Mouse (Mus musculus) WW6 (cell line): Measurements from ENCODE around the gene Alpk3.

Source experiments
- DNase-seq: peaks from one replicate; pipeline ENCODE4 v3.0.0-alpha.2; 2013; ENCODE audit warnings: low read depth, low spot score

Gene Alpk3

DNA sequence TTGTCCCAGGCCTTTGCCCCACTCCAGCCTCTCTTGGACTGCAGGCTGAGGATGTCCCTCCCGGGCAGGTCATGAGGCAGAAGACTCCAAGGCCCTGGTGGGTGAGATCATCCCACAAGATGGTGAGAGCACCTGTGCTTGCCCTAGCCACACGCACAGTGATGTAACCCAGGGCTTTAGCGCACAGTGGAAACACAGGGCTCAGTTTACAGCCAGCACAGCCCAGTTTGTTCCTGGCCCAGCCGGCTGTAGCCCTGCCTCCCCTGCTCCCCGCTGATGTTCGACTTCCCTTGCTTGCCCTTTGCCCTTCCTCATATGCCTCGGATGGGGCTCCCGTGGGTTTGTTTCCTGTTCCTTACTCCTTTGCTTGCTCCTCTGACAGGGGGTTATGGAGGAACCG lies 17.1 kb downstream of the Alpk3 start:
- DNase-seq: no peak

DNA sequence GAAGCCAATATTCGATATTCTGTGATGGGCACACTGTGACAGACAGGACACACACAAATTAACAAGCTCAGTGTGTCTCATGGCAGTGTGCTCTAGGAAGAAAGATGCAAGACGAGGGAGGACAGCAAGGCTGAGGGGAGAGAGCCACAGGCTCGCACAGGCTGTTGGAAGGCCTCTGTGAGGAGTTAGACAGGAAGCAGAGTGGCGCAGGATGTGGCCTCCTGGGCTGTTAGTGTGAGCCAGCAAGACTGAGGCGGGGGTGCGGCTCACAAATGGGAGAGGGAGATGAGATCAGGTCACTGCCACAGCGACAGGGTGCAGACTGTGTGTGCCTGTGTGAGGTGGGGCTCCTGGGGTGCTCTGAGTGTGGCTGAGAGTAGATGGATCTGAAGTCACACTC lies 17.9 kb downstream of the Alpk3 start:
- no peak for DNase-seq

DNA sequence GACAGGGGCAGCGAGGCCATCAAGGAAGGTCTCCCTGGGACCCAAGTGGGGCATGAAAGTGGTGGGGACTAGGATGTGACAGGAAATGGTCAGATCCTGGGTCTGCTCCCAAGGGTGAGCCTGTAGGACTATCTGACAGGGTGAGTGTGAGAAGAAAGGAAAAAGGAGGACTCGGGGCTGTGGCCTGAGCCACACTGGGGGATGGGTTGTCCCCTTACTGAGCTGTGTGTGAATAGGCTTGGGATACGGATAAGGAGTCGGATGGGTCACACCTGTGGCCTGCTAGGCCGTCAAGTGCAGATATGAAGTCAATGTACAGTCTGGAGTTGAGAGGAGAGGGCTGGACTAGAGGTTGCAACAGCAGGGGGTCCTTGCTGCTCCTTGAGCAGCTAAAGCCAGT lies 18.3 kb downstream of the Alpk3 start:
- no peak for DNase-seq

DNA sequence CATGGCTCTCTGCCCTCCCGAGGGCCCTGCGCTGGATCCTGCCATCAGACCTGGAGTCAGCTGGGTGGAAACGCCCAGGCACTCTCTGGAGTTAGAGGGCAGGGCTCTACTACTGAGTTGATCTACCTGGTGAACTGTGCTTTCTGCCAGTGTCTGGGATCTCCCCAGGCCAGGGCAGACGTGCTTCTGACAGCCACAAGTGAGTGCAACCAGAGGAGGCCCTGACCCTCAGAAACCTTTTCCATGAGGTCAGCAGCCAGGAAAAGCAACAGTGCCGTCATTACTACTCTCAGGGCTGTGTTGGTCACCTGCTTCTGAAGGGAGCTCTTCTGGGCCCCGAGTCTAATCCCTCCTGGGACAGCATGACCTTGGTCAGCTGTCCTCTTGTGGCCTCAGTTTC lies 19.6 kb downstream of the Alpk3 start:
- DNase-seq: no peak

DNA sequence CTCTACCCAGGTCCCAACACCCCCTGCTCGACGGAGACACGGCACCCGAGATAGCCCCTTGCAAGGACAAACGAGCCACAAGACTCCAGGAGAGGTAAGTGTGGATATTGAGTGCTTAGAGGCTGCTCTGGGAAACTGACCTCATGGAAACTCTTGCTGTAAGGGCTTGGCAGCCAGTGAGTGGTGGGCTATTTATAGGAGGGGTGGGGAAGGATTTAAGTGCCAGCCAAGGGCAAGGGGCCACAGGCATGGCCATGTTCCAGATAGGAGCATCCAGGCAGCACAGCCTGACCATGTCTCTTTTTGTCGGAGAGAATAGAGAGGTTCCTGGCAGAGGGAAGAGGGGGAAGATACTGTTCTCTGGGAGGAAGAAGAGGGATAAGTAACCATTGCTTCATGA lies 21.3 kb downstream of the Alpk3 start:
- no peak for DNase-seq

DNA sequence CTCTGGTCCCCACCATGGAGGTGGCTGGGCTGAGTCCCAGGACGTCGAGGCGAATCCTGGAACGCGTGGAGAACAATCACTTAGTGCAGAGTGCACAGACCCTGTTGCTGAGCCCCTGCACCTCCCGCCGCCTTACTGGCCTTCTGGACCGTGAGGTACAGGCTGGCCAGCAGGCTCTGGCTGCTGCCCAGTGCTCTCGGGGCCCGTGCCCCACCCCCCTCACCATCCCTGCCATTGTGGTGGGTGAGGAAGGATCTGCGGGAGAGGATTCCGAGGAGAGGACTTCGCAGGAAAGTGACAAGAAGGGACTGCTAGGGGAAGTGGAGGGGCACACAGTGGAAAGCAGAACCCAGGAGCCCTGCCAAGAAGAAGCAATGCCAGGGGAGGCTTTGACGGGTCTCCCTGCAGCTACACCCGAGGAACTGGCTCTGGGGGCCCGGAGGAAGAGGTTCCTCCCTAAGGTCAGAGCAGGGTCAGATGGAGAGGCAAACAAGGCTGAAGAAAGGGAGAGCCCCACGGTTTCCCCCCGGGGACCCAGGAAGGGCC lies 36.1 kb downstream of the Alpk3 start:
- no peak for DNase-seq

DNA sequence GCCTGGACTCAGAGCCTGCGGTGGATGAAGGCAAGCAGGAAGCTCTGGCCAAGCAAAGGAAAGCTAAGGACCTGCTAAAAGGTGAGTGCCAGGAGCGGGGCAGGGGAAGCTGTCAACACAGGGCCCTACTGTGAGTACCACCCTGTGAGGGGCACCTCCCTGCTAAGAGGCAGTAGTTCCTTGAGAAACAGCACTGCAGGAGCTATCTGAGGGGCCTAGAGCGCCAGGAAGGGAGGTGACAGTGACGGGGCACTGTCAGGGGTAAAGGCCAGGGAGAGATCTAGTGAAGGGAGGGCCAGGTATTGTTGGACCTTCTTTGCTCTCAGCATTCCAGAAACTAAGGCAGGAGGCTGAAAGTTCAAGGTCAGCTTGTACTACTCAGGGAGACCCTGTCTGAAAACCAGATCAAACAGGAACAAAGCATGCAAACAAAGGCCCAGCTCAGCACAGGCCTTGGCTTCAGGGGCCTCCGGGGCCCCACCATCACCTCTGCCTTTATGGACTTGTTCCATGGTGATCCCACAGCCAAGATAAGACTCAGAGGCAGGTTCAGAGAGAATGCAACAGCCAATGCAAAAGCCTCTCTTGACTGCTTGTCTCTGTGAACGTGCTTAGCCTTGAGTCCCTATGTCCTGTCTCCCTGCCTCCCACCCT lies 36.8 kb downstream of the Alpk3 start:
- no peak for DNase-seq

DNA sequence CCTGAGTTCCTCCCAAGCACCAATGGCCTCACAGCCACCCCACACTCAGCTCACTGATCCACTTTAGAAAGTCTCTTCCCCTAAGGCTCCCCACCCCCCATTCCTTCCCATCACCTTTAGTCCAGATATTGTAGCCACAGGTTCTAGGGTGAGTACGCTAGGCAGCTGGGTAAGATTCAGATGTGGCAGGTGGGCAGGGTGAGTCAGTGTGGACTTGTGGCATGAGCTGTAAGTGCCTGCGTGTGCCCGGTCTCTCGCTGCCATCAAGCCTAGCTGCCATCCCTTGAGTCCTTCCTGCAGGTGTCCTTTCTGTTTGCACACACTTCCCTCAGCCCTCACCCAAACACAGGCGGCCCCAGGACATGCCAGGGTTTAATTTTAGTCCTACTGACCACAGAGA lies 42.9 kb downstream of the Alpk3 start:
- DNase-seq: no peak

DNA sequence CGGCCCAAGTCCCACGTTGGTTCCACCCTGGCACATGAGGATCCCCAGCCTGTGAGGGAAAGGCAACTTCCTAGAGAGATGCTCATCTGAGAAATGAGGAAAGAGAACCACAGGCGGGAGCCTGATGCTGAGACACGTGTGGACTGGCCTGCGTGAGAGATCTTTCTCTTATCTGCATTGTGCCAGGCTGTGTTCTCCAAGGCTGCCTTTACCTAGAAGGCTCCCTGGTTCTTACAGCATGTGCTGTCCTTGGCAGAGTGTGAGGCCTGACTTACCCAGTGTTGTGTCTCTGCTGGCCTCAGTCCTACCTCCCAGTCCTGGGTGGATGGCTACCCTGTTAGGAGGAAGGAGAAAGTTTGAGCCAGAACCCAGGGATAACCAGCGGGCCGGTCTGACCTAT lies 45.5 kb downstream of the Alpk3 start:
- no peak for DNase-seq

DNA sequence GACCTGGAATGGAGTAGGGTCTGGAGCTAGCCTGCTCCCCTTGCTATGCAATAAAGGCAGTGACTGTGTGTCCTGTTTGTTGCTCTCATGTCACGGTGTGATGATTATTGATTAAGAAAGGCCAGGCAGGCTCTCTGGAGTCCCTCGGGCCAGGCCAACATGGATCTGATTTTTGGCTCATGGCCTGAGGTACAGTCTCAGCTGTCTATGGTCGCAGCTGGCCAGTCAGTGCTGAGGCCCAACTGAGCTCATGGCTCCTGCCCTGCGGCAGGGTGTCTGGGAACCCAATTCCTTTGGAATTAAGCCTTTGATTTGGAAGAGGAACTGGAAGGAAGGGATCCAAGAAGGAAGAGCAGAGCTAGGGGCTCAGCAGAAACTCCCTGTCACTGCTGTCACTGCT lies 48.1 kb downstream of the Alpk3 start:
- DNase-seq: no peak

DNA sequence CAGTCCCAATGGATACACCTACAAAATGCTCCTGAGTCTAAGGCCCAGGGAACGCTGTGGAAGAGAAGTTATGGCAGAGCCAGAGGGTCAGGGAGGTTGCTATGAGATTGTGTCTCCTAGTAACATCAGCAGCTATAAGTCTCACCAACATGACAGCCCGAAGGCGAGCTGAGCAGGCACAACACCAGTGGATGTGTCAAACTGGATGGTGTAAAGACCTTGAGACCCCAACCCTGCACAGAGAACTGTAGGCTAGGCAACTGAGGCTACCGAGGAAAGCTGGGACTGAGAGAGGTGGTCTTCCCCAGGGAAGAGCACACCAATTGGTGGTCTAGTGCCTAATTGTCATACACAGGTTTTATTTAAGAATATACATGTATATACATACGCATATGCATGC lies 50.8 kb downstream of the Alpk3 start:
- no peak for DNase-seq

DNA sequence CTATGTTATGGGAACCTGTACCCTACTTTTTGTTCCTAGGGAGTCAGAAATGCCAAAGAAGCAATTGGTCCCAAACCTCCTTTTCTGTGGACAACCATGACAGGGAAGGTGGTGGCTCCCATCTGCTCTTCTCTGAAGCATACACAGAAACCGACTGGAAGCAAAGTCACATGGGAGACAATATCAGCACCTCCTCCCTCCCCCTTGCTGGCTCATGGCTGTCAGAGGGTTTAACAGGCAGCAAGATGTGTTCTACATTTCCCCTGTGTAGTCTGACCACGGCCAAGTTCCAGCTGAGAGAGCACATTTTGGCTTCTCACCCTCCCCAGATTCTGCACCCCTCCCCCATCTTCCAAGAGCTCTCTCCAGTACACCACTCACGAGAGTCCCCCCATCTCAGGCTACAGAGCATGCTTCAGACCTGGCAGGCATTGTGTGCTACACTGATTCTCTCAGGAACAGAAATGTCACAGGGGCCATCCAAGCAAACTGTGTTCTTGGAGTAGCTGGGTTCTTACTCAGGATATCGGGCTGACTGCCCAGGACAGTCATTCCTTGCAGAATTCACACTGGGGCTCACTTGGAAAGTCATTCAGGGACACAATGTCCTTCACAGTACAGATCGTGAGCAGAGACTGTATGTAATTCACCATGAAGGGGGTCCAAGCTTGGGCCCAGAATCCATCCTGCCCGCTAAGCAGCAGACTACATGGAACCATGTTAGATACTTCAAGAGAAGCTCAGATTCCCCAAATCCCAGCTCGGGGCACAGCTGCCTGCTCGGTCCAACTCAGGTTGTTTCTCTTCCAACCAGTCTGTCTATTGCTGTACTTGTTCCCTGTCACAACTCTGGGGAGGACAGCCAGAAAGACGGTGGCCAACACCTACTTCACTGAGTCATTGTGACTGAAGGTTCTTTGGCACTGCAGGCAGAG lies 52.6 kb downstream of the Alpk3 start:
- DNase-seq: no peak

DNA sequence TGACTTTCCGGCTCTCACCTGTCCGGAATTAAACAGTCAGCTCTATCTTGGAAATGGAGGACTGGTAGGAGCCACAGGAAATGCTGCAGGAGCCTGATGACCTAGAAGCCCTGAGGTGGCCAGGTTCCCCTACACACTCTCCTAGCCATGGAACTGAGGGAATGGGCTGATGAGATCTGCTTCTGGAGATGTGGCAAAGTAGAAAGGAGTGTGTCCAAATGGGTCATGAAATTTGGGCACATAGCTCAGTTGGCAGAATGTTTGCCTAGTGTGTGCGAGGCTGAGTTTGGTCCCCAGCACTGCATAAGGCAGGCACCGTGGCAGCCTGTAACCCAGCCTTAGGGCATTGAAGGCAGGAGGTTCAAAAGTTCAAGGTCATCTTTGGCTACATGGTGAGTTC lies 53.4 kb downstream of the Alpk3 start:
- DNase-seq: no peak

DNA sequence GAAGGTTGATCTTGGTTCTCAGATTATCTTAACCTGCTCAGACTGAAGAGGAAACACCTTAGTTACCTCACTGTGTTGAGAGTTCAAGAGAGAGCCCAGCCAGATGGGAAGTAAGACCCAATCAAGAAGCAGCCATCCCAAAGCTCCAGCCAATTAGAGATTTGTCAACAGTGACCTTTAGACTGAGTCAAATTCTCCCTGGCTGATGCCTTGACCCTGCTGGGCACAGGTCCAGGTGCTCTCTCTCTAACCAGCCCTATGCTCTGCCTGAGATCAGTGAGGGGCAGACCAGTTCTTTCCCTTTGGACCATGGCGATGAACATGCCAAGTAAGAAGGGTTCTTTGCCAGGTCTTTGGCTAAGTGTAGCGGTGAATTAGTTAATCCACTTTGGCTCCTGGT lies 54.3 kb downstream of the Alpk3 start:
- DNase-seq: no peak

DNA sequence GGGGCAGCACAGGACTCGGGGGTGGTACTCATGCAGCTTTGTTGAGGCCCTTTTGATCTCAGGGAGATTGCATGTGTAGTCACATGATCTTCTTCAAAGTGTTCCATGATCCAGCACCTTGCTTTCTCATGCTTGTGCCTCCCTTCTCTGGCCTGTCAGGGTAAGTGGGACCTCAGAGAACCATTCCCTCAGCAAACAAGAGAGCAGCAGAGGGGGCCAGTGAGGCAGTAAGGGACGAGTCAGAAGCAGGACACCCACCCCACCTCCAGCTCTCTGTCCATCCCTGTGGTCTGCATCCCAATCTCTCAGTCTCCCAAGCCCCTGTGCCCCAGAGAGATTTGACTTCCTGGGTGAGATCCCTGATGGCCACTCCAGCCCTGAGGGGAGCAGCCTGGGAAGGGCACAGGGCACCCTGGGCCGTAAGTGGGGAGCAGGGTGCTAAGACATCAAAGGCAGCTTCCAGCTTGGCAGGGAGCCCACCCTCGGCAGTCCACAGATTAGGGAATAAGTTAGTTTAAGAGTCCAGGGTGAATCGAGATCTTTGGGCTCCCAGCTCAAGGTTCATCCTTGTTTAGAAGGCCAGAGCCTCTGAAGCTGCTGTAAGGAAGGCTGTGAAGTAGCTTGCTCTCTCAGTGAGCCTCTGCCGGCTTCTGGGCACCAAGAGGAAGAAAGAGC lies 55.4 kb downstream of the Alpk3 start:
- no peak for DNase-seq

DNA sequence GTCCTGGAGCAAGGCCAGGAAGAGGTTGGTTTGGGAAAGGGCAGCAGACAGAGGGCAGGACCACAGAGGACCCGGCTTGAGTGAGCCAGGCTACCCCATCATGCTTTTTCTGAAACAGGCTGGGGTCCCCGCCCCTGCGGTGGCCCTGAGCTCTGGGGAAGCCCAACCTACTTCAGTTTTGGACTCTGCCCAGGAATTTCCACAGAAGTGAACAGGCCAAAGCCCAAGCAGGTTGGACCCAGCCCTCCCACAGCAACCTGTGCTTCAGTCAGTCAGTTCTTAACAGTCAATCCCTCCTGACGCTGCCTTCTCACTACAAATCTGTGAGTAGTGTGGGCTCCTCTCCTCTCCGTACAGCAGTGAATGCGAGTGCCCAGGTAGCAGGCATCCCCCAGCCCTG lies 57.2 kb downstream of the Alpk3 start, which contains the start of gene Slc28a1:
TSS of gene Slc28a1 (plus strand) at position 245 of the 400 bp plus-strand sequence.
- DNase-seq: no peak

DNA sequence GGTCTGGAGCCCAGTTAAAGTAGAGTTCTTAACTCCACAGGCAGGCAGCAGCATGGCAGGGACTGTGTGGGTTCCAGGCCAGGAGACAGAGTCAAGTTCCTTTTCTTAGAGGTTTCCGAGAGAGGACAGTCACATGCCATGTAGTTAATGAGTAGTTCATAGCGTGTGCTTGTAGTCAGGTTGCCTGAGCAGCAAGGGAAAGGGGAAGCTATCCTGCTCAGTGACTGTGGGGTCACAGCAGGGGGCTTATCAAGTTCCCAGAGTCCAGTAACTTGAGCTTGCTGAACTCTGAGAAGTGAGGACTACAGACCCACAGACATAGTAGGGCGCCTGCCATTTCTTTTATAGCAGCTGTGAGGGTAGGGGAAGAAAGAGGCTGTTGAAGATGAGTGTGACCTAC lies 63.7 kb downstream of the Alpk3 start:
- no peak for DNase-seq

DNA sequence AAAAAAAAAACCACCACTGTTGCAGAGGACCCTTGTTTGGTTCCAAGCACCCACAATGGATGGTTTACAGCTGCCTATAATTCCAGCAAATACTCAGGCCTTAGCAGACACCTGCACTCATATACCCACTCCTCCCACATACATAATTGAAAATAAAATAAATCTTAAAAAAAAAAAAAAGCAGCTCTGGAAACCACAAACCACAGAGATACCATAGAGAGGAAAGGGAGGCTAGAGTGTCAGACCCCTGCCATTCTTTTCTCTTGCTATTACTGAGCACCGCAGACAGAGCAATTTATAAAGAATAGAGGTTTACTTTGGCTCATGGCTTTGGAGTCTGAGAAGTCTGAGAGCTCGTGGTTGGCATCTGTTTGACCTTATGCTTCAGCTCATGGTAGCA lies 65.4 kb downstream of the Alpk3 start:
- DNase-seq: no peak

DNA sequence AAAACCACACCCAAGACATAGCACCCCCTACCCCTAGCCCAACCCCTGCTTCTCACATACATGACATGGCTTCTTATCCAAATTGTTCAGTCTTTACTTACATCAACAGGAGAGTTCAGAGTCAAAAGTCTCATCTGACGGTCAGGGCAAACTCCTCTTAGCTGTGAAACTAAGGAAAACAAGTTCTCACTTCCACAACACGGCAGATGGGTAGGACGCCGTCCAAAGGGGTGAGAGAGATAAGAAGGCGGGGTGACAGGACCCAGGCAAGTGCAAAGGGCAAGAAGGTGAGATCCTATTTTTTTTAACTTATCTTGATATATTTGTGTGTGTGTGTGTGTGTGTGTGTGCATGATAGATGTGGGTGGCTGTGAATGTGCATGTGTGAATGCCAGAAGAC lies 66.2 kb downstream of the Alpk3 start:
- no peak for DNase-seq

DNA sequence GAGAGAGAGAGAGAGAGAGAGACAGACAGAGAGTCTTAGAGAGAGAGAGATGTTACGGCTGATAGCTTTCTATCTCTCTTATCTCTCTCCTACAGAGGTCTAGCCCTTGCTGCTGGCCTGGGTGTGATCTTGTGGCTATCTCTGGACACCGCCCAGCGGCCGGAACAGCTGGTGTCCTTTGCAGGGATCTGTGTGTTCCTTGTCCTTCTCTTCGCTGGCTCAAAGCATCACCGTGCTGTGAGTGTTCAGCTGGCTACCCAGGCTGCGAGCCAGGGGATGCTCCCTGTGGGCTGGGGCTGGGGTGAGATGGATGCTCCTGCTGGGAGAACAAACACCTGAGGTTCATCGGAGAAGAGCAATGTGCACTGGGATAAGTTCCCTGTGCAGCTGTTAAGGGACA lies 67.4 kb downstream of the Alpk3 start:
- DNase-seq: no peak

DNA sequence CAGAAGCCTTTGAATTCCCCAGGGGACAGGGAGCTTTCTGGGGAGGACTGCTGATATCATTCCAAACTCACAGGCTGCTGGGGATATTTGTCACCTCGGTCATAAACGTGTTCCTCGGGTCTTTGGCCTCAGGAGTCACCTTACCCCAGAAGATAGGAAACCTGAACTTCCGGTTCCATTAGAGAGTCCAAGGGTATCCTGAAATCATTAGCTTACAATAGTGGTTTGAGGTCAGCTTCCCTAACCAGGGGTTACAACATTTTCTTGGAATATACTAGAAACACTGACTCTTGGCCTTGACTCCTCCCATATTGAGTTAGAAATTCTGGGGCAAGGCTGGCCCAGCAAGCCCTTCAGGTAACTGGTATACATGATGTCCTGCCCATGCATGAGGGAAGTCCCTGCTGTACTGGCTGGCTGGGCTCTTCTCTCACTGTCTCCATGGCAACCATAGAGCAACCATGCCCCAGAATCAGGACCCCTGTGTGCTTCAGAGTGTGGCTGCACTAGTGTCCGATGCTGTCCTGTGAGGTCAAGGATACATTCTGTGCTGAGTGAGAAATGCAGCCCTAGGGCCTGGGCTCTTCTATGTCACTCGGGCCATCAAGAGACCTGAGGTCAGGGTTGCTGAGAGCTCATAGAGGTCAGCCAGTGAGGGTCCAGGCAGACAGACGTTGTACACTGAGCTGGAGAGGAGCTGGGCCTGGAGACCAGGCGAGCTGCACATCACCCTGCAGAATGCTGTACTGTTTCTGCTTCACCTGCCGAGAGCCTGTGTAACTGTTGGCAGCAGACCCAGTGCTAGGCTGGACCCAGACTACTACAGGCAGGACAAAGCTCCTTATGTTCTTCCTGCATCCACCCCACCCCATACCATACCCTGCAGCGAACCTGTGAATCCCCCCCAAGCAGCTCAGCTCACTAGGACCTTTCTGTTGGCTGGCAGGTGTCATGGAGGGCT lies 68.1 kb downstream of the Alpk3 start:
- DNase-seq: no peak
